Mouse (Mus musculus) bone marrow, adult 2 months (tissue): ENCODE measurements around the gene Dmac2. TPM values are rescaled to one million over a fixed set of nuclear protein-coding genes. Genes with fewer than 3 reads are reported as not detected.

Source experiments
- H3K27ac ChIP-seq: fragments of 200-500 bp; 2 replicates; pipeline ENCODE4 v1.5.1; 2012; ENCODE audit warnings: low read depth, mild to moderate bottlenecking, control low read depth, inconsistent platforms, low read length; ENCODE audit not compliant: control insufficient read depth, poor library complexity, insufficient read depth
- H3K4me1 ChIP-seq: fragments of 200-500 bp; 2 replicates; pipeline ENCODE4 v1.6.1; 2011; ENCODE audit warnings: low read length; ENCODE audit not compliant: control insufficient read depth, insufficient read depth
- H3K4me3 ChIP-seq: fragments of 200-500 bp; replicated peaks from 2 replicates; pipeline ENCODE3; 2011; ENCODE audit warnings: mild to moderate bottlenecking, low read depth, low read length, control low read depth; ENCODE audit not compliant: control insufficient read depth
- CTCF ChIP-seq: fragments of 200-500 bp; IDR thresholded peaks from 2 replicates; pipeline ENCODE4 v1.5.1; 2011; ENCODE audit warnings: low read length, control low read depth; ENCODE audit not compliant: control insufficient read depth, insufficient read depth
- POLR2A ChIP-seq: fragments of 200-500 bp; IDR thresholded peaks from 2 replicates; pipeline ENCODE4 v1.6.1; 2011; ENCODE audit warnings: low read depth, mild to moderate bottlenecking, control low read depth, low read length, borderline replicate concordance; ENCODE audit not compliant: control insufficient read depth
- WGBS: fragments of 180-500 bp; shearing (Covaris S2); methylation state at CpG from one replicate; pipeline ENCODE4 v1.1.7; 2018; 5-methylcytosine and 5-hydroxymethylcytosine counted together
- polyA plus RNA-seq: library from polyadenylated mRNA; stranded (reverse); fragments of >200 nt; gene quantifications from 2 replicates; pipeline ENCODE4 v1.2.4, GENCODE M21; 2011; ENCODE audit warnings: low replicate concordance; ENCODE audit not compliant: missing spikeins, insufficient read depth, insufficient read length

The Dmac2 gene
- polyA plus RNA-seq, 1 experiment = 23.1 TPM

DNA sequence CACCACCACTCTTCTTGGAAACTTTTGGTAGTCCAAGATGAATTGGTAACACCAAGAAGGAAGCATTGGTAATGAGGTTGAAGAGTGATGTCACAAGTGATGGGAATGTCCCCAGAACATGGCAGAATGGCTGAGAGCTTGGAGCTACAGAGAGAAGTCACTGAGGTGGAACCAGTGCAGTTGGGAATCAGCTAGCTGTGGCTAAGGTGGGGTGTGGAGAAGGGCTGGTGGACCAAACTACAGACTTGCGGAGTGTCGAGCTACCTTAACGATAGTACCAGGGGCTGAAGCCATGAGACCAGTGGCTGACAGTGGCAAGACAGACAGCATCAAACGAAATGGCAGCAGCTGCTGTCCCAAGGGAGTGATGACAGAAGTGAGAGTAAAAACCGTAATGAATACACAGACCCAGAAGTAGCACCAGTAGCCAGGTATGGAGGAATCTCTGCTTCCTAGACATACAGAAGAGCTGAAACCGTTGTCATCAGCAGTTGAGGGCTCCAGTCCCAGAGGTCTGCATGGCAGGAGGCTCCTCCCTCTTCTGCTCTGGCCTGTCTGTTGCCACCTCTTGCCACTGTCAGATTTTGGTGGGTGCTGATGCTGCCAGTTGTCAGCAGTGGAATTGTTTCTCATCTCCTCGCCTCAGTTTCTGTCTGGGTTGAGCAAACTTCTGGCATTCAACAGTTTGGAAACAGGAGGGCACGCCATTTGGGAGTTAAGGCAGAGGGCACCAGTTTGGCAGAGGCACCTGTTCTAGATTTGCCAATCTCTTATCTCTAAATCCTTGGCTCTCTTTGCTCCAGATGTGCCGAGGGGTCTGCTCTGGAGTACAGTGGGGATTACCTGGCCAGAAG, 33.6 kb upstream of the Dmac2 start:
- TF ChIP-seq CTCF = no peak
- no peak for TF ChIP-seq POLR2A
- WGBS = 68% methylated on average over 9 of the region's 9 CpGs
- Histone ChIP-seq H3K27ac (peak overlapping the region; percentile 44), H3K4me1 (no peaks in the 10 kb centered on the region; the same call in 1 of the 2 replicates), H3K4me3 (no peak overlapping the region)

DNA sequence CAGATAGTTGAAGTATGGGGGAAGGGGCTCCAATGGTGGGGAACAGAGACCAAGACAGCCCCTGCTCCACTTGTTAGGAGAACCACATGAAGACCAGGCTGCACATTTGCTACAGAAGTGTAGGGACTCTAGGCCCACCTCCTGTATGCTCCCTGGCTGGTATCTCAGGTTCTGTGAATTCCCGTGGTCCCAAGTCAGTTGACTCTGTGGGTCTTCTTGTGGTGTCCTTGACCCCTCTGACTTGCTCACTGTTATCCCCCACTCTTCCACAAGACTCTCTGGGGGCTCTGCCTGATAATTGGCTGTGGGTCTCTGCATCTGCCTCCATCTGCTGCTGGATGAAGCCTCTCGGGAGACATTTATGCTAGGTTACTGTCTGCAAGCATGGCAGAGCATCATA, 28.0 kb upstream of the Dmac2 start:
- no peaks in the 10 kb centered on the region; the same call in 1 of the 2 replicates for H3K4me1 ChIP-seq
- TF ChIP-seq POLR2A (no peak), CTCF (no peak)
- WGBS = 81% methylated on average over 2 of the region's 2 CpGs
- H3K27ac ChIP-seq = no peak overlapping the region
- H3K4me3 ChIP-seq = no peak overlapping the region

DNA sequence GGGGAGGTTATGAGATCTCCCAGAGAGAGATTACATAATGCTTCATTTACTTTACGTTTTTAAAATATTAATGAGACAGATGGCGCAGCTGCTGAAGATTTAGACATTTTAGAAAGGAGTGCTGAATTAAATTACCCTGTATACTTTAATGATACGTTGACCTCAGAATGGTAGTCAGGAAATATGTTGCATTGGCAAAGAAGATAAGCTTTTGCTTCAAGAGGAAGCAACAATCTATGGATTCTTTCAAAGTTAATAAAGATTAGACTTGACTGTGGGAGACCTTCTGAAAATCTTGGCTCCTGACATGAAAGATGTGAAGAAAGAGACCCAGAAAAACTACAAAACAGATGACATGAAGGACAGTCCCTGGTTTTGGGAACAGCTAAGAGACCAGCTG, 25.4 kb upstream of the Dmac2 start:
- WGBS = 28% methylated on average over 3 of the region's 3 CpGs
- H3K4me3 ChIP-seq = no peak overlapping the region
- TF ChIP-seq CTCF = no peak
- TF ChIP-seq POLR2A = no peak
- no peak overlapping the region for H3K27ac ChIP-seq
- H3K4me1 ChIP-seq = no peaks in the 10 kb centered on the region; the same call in 1 of the 2 replicates

GRCm38 (mm10) chr7:25599663-25600062, 19.6 kb upstream of the Dmac2 start:
- WGBS = 13% methylated on average over 10 of the region's 10 CpGs
- TF ChIP-seq CTCF = peak; percentile 52; the same call in 1 of the 2 replicates
- TF ChIP-seq POLR2A = no peak
- no peak overlapping the region for H3K4me3 ChIP-seq
- H3K4me1 ChIP-seq = no peaks in the 10 kb centered on the region
- no peak overlapping the region for H3K27ac ChIP-seq

DNA sequence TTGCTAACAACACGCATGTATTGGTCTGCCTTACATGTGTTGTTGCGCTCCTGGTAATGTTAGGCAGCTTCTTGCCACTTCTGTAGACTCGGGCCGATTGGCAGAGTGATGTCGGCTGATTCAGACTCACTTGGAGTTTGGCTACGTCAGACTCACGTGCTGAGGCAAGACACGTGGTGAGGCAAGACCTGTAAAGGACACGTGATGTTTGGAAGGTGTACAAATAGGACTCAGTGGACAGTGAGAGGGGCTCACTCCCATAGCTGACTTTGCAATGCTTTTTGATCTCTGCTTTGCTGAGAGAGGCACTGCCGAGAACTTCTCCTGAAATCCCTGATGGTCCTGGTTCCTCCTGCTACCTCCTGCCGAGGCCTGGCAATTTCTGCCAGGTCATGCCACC, 18.5 kb upstream of the Dmac2 start:
- no peak overlapping the region for H3K27ac ChIP-seq
- no peaks in the 10 kb centered on the region for H3K4me1 ChIP-seq
- WGBS = 78% methylated on average over 11 of the region's 11 CpGs
- H3K4me3 ChIP-seq = no peak overlapping the region
- TF ChIP-seq CTCF (no peak), POLR2A (no peak)

DNA sequence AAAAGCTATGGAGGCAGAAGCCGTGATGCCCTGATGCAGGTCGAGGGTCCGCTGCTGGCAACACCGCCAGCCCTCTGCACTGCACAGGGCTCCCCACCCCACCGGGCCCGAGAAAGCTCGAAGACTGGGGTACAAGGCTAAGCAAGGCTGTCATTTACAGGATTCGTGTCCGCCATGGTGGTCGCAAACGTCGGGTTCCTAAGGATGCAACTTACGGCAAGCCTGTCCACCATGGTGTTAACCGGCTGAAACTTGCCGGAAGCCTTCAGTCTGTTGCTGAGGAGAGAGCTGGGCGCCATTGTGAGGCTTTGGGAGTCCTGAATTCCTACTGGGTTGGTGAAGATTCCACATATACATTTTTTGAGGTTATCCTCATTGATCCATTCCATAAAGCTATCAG, 17.9 kb upstream of the Dmac2 start:
- 83% methylated on average over 16 of the region's 16 CpGs for WGBS
- Histone ChIP-seq H3K4me1 (no peaks in the 10 kb centered on the region), H3K4me3 (no peak overlapping the region), H3K27ac (no peak overlapping the region)
- TF ChIP-seq CTCF (no peak), POLR2A (no peak)

DNA sequence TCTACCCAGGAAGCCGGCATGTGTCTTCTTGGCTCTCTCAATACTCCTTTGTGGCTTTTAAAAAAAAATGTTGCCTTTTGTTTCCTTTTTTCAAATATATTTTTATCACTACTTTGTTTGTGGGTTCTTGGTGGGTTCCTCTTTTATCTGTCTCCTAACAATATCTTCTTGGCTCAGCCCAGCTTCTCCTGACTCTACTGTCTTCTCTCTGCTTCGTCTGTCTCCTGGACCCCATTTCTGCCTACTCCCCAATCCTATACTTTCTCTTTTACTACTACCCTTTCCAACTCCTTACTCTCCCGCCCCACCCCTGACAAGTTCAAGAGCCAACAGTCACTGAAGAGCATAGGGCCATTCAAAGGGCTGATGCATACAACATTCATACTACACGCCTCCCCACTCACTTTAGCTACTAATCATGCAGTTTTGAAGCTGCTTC, 12.6 kb upstream of the Dmac2 start:
- peak overlapping the region; percentile 74; the same call in 1 of the 2 replicates for H3K27ac ChIP-seq
- H3K4me1 ChIP-seq = no peaks in the 10 kb centered on the region; the same call in 1 of the 2 replicates
- no peak overlapping the region for H3K4me3 ChIP-seq
- WGBS = 6% methylated on average over 4 of the region's 4 CpGs
- no peak for TF ChIP-seq POLR2A
- TF ChIP-seq CTCF = no peak

GRCm38 (mm10) chr7:25607196-25607595, 12.0 kb upstream of the Dmac2 start:
- Histone ChIP-seq H3K27ac (peak overlapping the region; percentile 74; the same call in 1 of the 2 replicates), H3K4me1 (no peaks in the 10 kb centered on the region; the same call in 1 of the 2 replicates), H3K4me3 (no peak overlapping the region)
- no peak for TF ChIP-seq CTCF
- no peak for TF ChIP-seq POLR2A
- WGBS = 67% methylated on average over 2 of the region's 2 CpGs
